Mouse (Mus musculus) spleen, adult 12 weeks (tissue): ENCODE measurements around the gene Dgcr8.
"Not testable (repeated sequence)": the region's sequence is repeated elsewhere in the genome, so short reads cannot be mapped to it uniquely, and the experiment has no call there.

Experiments
- DNase-seq: peaks from one replicate; pipeline ENCODE4 v3.0.0; 2022; ENCODE audit warnings: low spot score

Dgcr8 gene

DNA sequence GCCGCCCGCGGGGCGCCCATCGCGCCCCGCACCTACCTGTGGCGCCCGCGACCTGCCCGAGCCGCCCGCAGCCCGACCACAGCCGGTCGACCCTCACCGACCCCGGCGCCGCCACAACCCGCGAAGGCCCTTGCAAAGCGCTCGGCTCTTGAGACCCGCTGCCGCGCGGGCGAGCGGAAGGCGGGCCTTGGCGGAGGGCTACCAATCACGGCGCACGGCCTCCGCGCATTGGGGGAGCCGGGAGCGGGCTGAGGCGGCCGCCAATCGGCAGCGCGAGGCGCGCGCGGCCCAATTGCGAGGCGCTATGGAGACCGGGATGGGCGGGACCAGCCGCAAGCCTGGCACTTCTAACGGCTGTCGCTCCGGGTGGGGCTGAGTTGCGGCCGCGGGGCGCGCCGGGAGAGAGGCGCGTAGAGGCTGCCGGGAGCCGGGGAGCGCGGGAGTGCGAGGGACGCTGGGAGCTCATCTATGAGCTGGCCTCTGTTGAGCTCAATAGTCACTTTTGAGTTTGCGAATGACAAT lies at the start of gene Dgcr8:
Dgcr8 (minus strand) TSS at position 180 of the 522 bp plus-strand sequence.
- DNase-seq = peak; percentile 97

DNA sequence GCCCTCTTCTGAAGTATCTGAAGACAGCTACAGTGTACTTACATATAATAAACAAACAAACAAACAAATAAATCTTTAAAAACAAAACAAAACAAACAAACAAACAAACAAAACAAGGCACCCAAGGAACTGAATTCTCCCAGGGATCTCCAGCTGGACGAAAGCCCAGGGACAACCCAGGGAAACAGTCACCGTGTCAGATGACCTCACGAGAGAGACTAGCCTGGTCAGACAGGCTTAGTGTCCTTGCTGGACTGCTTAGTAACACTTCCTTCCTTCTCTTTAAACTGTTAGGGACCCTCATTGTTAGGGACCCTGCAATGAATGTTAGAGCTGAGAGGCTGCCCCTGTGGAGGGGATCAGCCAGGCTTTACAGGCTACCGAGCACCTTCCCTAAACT lies 48.2 kb upstream of the Dgcr8 start:
- no peak for DNase-seq

GRCm38 (mm10) chr16:18335981-18336380 lies 46.9 kb upstream of the Dgcr8 start:
- no peak for DNase-seq

GRCm38 (mm10) chr16:18333976-18334375 lies 44.9 kb upstream of the Dgcr8 start:
- DNase-seq = no peak

GRCm38 (mm10) chr16:18328524-18328923 lies 39.5 kb upstream of the Dgcr8 start:
- DNase-seq = no peak

DNA sequence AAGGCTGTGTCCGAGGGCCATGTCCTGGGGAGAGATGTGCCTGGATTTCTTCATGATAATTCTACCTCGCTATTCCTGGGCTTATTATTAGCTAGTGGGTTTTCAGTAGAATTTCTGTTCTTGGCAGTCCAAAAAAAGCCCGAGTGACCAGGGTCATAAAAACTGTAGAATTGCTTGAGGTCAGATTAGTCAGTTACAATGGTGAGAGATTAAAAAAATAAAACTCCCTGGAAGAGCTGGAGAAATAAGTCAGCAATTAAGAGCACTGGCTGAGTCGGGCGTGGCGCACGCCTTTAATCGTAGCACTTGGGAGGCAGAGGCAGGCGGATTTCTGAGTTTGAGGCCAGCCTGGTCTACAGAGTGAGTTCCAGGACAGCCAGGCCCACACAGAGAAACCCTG lies 38.9 kb upstream of the Dgcr8 start:
- no peak for DNase-seq

DNA sequence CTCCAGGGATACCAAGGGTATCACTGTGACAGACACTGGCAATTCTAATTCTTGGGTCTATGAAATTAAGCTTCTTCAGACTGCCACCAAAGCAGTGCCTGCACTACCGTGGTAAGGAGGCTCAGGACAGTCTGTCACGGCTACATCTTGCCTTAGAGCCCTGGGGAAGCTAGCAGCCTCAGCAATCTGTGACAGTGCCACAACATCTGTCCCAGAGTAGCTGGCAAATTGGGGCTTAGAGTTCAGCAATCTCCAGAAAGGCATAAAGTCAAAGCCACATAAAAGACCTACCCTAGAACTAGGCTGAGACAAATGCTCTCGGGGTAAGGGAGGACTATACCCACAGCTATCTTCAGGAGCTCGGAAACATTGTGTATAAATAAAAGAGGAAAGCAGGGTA lies 36.7 kb upstream of the Dgcr8 start:
- DNase-seq = no peak

DNA sequence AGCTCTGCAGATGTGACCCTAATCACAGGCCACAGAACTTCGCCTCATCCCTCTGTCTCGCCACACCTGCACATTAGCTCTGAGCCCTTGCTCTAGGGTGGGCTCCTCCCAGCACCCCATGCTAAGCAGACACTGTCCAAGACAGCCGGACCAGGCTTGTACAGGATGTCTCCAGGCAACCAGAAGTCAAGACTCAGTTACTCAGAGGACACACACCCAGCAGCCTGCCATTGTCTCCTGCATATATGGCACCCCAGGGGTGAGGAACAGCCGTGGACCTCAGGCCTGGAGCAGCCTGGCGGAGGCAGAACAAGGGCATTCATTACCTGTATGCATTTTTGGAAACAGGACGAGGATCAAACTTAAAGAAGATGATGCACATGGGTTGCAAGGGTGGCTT lies 35.0 kb upstream of the Dgcr8 start:
- DNase-seq = no peak

GRCm38 (mm10) chr16:18323460-18323859 lies 34.4 kb upstream of the Dgcr8 start:
- no peak for DNase-seq

- no peak for DNase-seq
Measured at GRCm38 (mm10) chr16:18321443-18321842, 32.4 kb upstream of the Dgcr8 start.

DNA sequence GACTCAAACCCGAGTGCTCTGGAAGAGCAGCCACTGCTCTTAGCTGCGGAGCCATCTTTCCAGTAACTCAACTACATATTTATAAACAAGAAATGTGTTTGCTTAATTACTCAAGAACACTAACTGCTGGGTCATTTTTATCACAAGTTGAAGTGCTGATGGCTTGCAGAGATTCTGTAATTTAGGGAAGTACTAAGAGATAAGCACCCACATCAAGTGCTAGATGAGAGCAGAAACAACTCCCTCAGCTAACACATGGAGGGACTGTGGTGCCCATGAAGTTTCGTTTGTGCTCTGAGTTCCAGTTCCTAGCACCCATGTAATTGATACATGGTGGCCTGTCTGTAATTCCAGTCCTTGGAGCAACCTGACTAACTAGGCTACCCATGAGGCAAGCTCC lies 29.9 kb upstream of the Dgcr8 start:
- DNase-seq = no peak

DNA sequence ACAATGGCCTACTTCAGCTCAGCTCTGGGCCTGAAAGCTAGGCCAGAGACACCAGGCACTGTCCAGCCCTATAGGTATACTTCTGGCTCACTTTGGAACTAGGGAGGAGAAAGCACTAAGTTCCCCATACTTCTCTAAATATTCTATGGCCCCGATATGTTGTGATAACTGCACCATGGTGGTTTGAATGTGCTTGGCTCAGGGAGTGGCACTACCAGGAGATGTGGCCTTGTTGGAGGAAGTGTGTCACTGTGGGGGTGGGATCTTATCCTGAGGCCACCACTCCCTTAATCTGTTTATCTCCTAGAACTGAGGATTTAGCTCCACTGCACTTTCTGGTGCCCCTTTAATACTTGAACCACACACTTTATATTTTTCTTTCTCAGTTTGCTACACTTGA lies 19.1 kb upstream of the Dgcr8 start:
- DNase-seq = no peak

- not testable (repeated sequence) for DNase-seq
Measured at GRCm38 (mm10) chr16:18289614-18290013, 568 bp upstream of the Dgcr8 start.

DNA sequence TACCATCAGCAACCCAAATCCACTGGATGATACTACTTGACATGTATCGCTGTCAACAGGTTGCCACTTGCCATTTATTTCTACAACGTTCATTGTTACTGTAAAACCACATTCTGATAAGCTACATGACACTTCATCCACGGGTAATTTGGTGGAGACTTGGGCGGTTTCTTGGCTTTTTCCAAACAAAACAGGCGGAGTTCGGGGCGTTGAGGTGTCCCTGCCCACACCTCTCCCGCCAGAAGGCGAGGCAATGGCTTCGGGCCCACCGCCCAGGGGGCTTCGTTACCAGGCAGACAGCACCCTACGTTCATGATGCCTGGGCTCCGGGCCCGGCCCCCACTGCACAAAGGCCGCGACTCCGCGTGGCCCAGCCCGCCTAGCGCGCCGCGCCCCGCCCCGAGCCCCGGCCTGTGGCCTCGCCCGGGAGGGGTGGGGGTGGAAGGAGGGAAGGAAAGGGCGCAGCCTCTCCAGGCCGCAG lies 425 bp downstream of the Dgcr8 start:
- no peak for DNase-seq

DNA sequence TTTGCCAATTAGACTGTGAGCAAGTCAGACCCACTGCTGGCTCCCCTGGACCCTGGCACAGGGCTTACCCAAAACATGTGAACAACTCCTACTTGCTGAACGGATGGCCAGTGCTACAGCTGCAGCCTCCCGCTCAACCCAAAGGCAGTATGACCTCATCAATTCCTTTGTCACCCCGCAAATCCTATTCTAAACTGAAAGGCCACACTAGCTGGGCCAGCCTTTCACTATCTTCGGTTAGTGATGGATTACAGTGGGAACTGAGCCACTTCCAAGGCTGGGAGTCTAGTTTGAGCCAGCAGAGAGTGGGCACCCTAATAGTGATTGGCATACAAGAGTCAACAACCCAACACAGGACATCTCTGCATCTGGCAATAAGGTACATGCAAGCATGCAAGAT lies 880 bp downstream of the Dgcr8 start:
- DNase-seq = no peak

GRCm38 (mm10) chr16:18275166-18275565 lies 13.9 kb downstream of the Dgcr8 start:
- DNase-seq = no peak

DNA sequence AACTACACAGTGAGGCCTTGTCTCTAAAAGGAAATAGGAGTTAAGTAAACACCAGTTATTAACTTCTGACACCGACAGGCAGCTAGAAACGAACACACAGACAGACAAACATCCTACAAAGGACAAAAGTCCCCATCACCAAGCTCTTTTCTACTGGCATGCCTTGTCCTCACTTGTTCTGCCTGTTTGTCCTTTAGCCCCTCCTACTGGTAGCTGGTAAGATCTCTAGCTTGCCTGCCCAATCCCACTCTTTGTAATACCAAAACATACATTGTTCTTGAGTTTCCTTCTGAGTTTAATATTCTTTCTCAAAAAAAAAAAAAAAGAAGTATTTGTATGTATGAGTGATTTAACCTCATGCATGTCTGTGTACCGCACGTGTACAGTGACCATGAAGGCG lies 20.9 kb downstream of the Dgcr8 start:
- DNase-seq = no peak

DNA sequence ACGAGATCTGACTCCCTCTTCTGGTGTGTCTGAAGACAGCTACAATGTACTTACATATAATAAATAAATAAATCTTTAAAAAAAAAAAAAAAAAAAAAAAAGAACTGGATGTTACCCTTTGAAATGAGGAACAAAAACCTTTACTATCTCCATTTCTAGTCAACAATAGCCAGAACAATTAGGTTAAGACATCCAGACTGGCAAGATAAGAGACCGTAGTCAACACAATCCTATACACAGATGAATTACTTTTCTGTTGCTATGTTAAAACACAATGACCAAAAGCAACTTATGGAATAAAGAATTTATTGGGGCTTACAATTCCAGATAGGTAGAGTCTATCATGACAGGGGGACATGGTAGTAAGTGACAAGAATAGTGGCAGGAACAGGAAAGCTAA lies 24.0 kb downstream of the Dgcr8 start:
- DNase-seq = no peak

- no peak for DNase-seq
Measured at GRCm38 (mm10) chr16:18258221-18258620, 30.8 kb downstream of the Dgcr8 start, which contains the start of gene Gm49776. Gm49776 (minus strand) TSS chr16:18258321.

- no peak for DNase-seq
Measured at GRCm38 (mm10) chr16:18253866-18254265, 35.2 kb downstream of the Dgcr8 start.

DNA sequence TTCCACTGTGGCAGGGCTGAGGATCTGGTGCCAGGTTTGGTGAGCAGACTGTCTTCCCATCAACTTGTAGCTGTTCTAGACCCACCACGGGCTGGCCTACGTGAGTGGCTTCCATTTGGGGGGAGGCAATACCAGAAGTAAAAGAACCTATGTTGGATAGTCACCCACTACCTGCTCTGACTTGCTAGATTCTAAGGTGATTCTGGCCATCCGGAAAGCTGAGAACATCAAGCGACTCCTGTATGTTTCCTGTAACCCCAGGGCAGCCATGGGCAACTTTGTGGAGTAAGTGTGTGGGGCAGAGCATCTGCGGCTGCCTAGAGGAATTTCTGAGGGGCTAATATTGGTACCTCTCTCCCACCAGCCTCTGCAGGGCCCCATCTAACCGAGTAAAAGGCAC lies 36.3 kb downstream of the Dgcr8 start:
- DNase-seq = no peak

DNA sequence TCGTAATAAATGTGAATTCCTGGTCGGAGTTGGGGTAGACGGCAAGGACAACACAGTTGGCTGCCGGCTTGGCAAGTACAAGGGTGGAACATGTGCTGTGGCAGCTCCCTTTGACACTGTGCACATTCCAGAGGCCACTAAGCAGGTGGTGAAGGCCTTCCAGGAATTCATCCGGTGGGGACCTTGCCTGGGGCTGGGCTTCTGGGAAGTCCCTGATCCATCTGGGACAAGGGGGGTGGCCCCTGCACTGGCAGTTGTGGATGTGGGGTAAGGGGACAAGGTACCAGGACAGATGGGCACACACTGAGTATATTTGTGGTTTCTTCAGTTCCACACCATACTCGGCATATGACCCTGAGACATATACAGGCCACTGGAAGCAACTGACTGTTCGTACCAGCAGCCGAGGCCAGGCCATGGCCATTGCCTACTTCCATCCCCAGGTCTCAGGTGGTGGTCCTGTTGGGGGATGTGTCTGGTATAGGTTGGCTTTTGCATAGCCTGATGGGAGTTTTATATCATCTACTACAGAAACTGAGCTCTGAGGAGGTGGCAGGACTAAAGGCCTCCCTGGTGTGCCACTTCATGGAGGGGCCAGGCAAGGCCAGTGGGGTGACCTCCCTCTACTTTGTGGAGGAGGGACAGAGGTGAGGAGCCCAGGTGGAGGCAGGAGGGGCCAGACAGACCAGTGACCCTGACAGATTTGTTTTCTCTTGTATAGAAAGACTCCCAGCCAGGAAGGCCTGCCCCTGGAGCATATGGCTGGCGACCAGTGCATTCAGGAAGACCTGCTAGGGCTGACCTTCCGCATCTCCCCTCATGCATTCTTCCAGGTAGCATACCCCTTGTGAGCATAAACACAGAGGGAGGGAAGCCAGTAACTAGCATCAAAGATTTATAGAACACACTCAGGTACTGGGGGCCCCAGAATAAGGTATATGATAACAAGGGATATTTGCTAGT lies 37.9 kb downstream of the Dgcr8 start:
- DNase-seq = no peak

DNA sequence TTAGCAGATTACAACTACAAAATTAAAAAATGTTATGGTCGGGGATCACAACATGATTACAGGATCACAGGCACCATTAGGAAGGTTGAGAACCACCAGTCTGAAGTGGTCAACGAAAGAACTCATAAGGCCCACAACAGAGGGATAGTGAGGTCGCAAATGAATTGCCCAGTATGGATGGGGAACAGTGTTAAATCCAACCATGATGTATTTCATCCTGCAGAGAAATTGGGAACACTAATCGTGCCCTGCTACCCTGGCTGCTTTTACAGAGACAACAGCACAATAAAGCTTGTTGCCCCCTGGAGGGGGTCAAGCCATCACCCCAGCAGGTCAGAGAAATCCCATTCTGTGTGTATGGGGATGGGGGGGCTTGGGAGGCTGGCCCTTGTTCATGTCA lies 38.8 kb downstream of the Dgcr8 start:
- no peak for DNase-seq
